Mouse (Mus musculus) liver, postnatal 0 days (tissue): Measurements from ENCODE around the gene Gm10260.
A peak's percentile ranks its signal among the peaks of the same experiment; 100 is the strongest.

ENCODE experiments used
- CTCF ChIP-seq: sonication (generic); IDR thresholded peaks from 2 replicates; pipeline ENCODE4 v1.5.1; 2016; ENCODE audit warnings: antibody characterized with exemption, low read depth
- EP300 ChIP-seq: IDR thresholded peaks from 2 replicates; pipeline ENCODE4 v1.6.1; 2016; ENCODE audit warnings: antibody characterized with exemption, low read depth, mild to moderate bottlenecking

DNA sequence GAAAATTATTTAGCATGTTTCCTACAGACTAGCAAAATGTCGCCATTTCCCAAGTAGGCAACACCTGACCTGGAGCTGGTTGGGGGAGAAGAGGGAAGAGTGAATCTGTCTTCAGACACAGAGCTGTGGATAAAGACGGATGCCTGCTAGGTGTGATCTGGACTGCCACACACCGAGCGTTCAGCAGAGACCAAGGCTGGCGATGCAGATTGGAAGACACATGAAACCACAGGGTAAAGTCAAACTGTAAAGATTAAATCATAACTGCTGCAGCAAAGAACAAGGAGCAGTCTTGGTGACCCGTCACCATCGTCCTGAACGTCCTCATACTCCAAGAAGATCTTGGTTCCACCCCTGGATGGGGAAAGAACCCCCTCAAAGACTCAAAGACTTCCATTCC, 15.5 kb upstream of the Gm10260 start:
- TF ChIP-seq CTCF (no peak), EP300 (peak; percentile 84)
